In the genomic region with DNA sequence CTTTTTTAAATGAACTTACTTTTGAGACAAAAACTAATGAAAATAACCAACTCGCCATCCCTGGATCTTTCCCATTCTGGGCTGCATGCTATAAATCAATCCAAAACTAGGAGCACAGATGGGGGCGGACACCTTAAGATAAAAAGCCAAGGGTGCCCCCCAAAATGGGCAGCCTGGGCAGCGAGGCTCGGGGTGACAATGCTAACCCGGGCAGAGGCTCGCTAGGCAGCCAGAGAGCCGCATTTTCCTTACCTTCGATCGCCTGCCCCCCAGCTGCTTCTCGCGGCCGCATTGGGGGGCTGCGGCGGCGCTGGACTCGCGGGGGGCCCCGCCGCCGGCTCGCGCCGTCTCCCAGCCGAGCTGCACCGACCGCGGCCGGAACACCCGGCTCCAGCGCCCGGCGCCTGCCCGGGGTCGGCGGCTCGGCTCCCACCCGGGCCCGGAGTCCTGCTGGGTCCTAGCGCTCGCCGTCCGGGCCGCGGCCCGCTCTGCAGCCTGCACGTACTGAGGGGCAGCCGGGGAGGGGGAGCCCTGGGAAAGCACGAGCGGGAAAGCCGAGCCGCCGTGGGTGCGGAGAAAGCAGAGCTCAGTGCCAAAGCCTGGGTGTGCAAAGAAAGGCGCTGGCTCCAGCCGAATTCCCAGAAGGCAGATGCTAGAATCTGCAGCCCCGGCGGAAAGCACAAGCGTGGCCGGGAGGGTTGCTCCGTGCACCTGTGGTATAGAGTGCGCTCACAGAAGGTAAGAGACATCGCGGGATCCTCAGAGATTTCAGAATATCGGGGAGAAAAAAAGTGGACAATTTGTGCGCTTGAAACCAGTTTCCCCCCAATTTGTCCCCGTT, we compare ENCODE assay signal across 8 mouse cellular contexts. TPM values are rescaled to one million over a fixed set of nuclear protein-coding genes. Genes with fewer than 3 reads are reported as not detected.
DNase-seq lines count a peak whose midpoint lies in the region; ATAC-seq lines count a peak whose summit lies in the region.

Foxn3 (minus strand) TSS at position 364 of the 841 bp plus-strand sequence.

- WGBS in embryonic facial prominence, embryonic 10.5 days = under 1% methylated on average over 66 of the region's 66 CpGs
- whole genome bisulfite sequencing in intestine, embryonic 16.5 days = under 1% methylated on average over 57 of the region's 66 CpGs
- WGBS in limb, embryonic 10.5 days = under 1% methylated on average over 66 of the region's 66 CpGs
- under 1% methylated on average over 66 of the region's 66 CpGs for WGBS in midbrain, embryonic 11.5 days

- no peaks in the 10 kb centered on the region for H3K9me3 ChIP-seq in embryonic facial prominence, embryonic 10.5 days
- no peaks in the 10 kb centered on the region for H3K9me3 ChIP-seq in intestine, embryonic 16.5 days (ENCODE audit: control insufficient read depth, low read length)
- H3K9me3 ChIP-seq in limb, embryonic 10.5 days (replicated peaks) = no peaks in the 10 kb centered on the region
- H3K9me3 ChIP-seq in midbrain, embryonic 11.5 days (ENCODE audit: control insufficient read depth, low read length) = no peaks in the 10 kb centered on the region

- 0 out of 2 replicates have a peak, but pooled peaks cover 5% of the 10 kb centered on the region for H3K27me3 ChIP-seq in embryonic facial prominence, embryonic 10.5 days (replicated peaks; ENCODE audit: low read depth, poor library complexity, severe bottlenecking)
- no peaks in the 10 kb centered on the region for H3K27me3 ChIP-seq in intestine, embryonic 16.5 days (replicated peaks; ENCODE audit: control insufficient read depth, insufficient read depth, low read length)
- H3K27me3 ChIP-seq in limb, embryonic 10.5 days (ENCODE audit: low read depth, poor library complexity, severe bottlenecking) = peaks cover 6% of the 10 kb centered on the region; the same call in 1 of the 2 replicates
- H3K27me3 ChIP-seq in midbrain, embryonic 11.5 days (ENCODE audit: control insufficient read depth, insufficient read depth, low read length) = no peaks in the 10 kb centered on the region

- no peaks in the 10 kb centered on the region for H3K36me3 ChIP-seq in embryonic facial prominence, embryonic 10.5 days (replicated peaks)
- H3K36me3 ChIP-seq in intestine, embryonic 16.5 days (ENCODE audit: control insufficient read depth, insufficient read depth, low read length) = no peaks in the 10 kb centered on the region
- H3K36me3 ChIP-seq in limb, embryonic 10.5 days = no peaks in the 10 kb centered on the region
- H3K36me3 ChIP-seq in midbrain, embryonic 11.5 days (ENCODE audit: control insufficient read depth, insufficient read depth, low read length) = no peaks in the 10 kb centered on the region

- H3K4me1 ChIP-seq in embryonic facial prominence, embryonic 10.5 days = peaks cover 42% of the 10 kb centered on the region
- H3K4me1 ChIP-seq in intestine, embryonic 16.5 days (ENCODE audit: control insufficient read depth, insufficient read depth, low read length) = peaks cover 14% of the 10 kb centered on the region
- H3K4me1 ChIP-seq in limb, embryonic 10.5 days = peaks cover 46% of the 10 kb centered on the region
- H3K4me1 ChIP-seq in midbrain, embryonic 11.5 days (ENCODE audit: control insufficient read depth, insufficient read depth, low read length) = peaks cover 11% of the 10 kb centered on the region

- H3K9ac ChIP-seq in intestine, embryonic 16.5 days (ENCODE audit: low read depth, low read length) = peak within 1 kb of the TSS; percentile 86
- H3K9ac ChIP-seq in midbrain, embryonic 11.5 days (ENCODE audit: low read length) = peak within 1 kb of the TSS; percentile 69

- H3K27ac ChIP-seq in embryonic facial prominence, embryonic 10.5 days (replicated peaks) = peak within 1 kb of the TSS; percentile 95
- peak within 1 kb of the TSS; percentile 84 for H3K27ac ChIP-seq in intestine, embryonic 16.5 days (ENCODE audit: low read length)
- H3K27ac ChIP-seq in limb, embryonic 10.5 days = peak within 1 kb of the TSS; percentile 95
- H3K27ac ChIP-seq in midbrain, embryonic 11.5 days (ENCODE audit: low read depth, low read length) = peak within 1 kb of the TSS; percentile 48; the same call in 1 of the 2 replicates

- DNase-seq in urinary bladder, adult 18-20 months (ENCODE audit: low spot score in 2 of 2) = peak; percentile 36 to 62
- DNase-seq in urinary bladder, postnatal 10 days (ENCODE audit: low spot score) = no peak
- peak; percentile 90 for DNase-seq in embryonic facial prominence, embryonic 10.5 days (ENCODE audit: low spot score)
- DNase-seq in gonadal fat pad, adult 2 months (ENCODE audit: low read depth) = no peak
- peak; percentile 91 for DNase-seq in limb, embryonic 10.5 days (ENCODE audit: low spot score)
- DNase-seq in midbrain, embryonic 11.5 days (ENCODE audit: low spot score, missing footprints) = peak; percentile 99
- DNase-seq in skeletal muscle tissue, adult 2 months (ENCODE audit: low read depth, low spot score) = peak; percentile 50

- peak within 1 kb of the TSS; percentile 79 for H3K4me3 ChIP-seq in embryonic facial prominence, embryonic 10.5 days
- H3K4me3 ChIP-seq in intestine, embryonic 16.5 days (ENCODE audit: low read length) = peak within 1 kb of the TSS; percentile 82
- peak within 1 kb of the TSS; percentile 88 for H3K4me3 ChIP-seq in limb, embryonic 10.5 days
- peak within 1 kb of the TSS; percentile 53 for H3K4me3 ChIP-seq in midbrain, embryonic 11.5 days (ENCODE audit: low read depth, low read length)

- peak within 1 kb of the TSS; percentile 87 for H3K4me2 ChIP-seq in intestine, embryonic 16.5 days (ENCODE audit: low read depth, low read length)
- H3K4me2 ChIP-seq in midbrain, embryonic 11.5 days = peak within 1 kb of the TSS; percentile 52

- peak; percentile 93 for ATAC-seq in intestine, embryonic 16.5 days
- ATAC-seq in midbrain, embryonic 11.5 days (ENCODE audit: low FRiP score) = peak; percentile 94

RNA-seq across cellular contexts. Expression of gene Foxn3, which starts in this region (rescaled TPM):
- polyA plus RNA-seq in embryonic facial prominence, embryonic 10.5 days (2016; fragmentation: Nextera tagmentation; extraction: Ambion mirVana) = 64.7 and 65.3 TPM in 2 replicates
- 27.2 and 30.5 TPM in 2 replicates for polyA plus RNA-seq in gonadal fat pad, adult 2 months (2012; rRNA removed)
- polyA plus RNA-seq in intestine, embryonic 16.5 days (2015; fragmentation: Nextera tagmentation; extraction: Ambion mirVana) = 43.0 and 45.2 TPM in 2 replicates
- polyA plus RNA-seq in limb, embryonic 10.5 days (2016; fragmentation: Nextera tagmentation; extraction: Ambion mirVana) = 57.6 and 68.8 TPM in 2 replicates
- 71.0 and 73.8 TPM in 2 replicates for polyA plus RNA-seq in midbrain, embryonic 11.5 days (2014; fragmentation: Nextera tagmentation; extraction: Ambion mirVana)

Comparison
In these comparisons a context has a peak if more than half of its experiments do, and no peak if none do; other contexts are left out.
1. DNase-seq: peak in urinary bladder, adult 18-20 months (2 of 2), embryonic facial prominence, embryonic 10.5 days (single experiment), limb, embryonic 10.5 days (single experiment), midbrain, embryonic 11.5 days (single experiment) and skeletal muscle tissue, adult 2 months (single experiment); none in urinary bladder, postnatal 10 days (single experiment) and gonadal fat pad, adult 2 months (single experiment).
2. Peak in every context shown above with its lines, with median percentiles within 50 percentile points of each other: H3K27ac ChIP-seq and H3K4me3 ChIP-seq.